In the genomic region with DNA sequence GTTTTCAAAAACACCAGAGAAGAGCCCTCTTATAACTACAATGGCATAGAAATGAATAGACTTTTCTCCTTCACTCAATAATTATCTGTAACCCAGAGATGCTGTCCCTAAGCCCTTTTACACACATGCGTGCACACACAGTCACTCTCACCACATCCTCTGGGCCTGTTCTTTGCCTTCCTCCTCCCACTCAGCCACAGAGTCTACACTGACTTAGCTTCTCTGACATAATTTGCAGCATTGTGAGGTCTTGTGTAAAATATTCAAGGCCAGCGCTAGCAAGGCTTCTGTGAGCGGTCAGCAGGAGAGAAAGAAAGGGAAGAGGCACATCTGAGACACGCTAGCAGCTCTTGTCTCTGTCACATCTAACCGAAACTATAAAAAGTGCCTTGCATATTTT, we compare ENCODE assay signal across 12 mouse cellular contexts. TPM values are rescaled to one million over a fixed set of nuclear protein-coding genes. Genes with fewer than 3 reads are reported as not detected.
DNase-seq lines count a peak whose midpoint lies in the region; ATAC-seq lines count a peak whose summit lies in the region.
"Had no signal": no experiment of that assay in that cellular context is flagged by ENCODE, and none has a peak within 500 bp of the region (broad histone marks: within the 10 kb centered on the region; RNA-seq: fewer than 3 reads in every experiment).

No protein-coding gene starts in this region.

- H3K36me3 ChIP-seq in macrophage (ENCODE audit: inconsistent target): no peaks in the 10 kb centered on the region
- no peaks in the 10 kb centered on the region for H3K36me3 ChIP-seq in hindbrain, embryonic 14.5 days (replicated peaks; ENCODE audit: control insufficient read depth, insufficient read depth)
- H3K36me3 ChIP-seq: midbrain, embryonic 15.5 days had no signal

- H3K9ac ChIP-seq in hindbrain, embryonic 14.5 days: no peak overlapping the region
- H3K9ac ChIP-seq: midbrain, embryonic 15.5 days had no signal

- peak overlapping the region; percentile 54; the same call in 1 of the 2 replicates for H3K27ac ChIP-seq in brown adipose tissue, adult 24 weeks (replicated peaks; ENCODE audit: low read depth, low read length)
- peak overlapping the region; percentile 85 for H3K27ac ChIP-seq in macrophage
- no peak overlapping the region for H3K27ac ChIP-seq in hindbrain, embryonic 14.5 days
- H3K27ac ChIP-seq: kidney, postnatal 0 days; midbrain, embryonic 15.5 days had no signal

- no peaks in the 10 kb centered on the region for H3K9me3 ChIP-seq in hindbrain, embryonic 14.5 days (ENCODE audit: control insufficient read depth, low read length)
- H3K9me3 ChIP-seq: midbrain, embryonic 15.5 days had no signal

- H3K79me2 ChIP-seq in macrophage (ENCODE audit: inconsistent target): no peaks in the 10 kb centered on the region

- H3K4me1 ChIP-seq in brown adipose tissue, adult 24 weeks (ENCODE audit: control insufficient read depth, insufficient read depth, insufficient read length, low read length): peaks cover 8% of the 10 kb centered on the region
- H3K4me1 ChIP-seq in hindbrain, embryonic 14.5 days (replicated peaks; ENCODE audit: control insufficient read depth, insufficient read depth, low read length): no peaks in the 10 kb centered on the region
- H3K4me1 ChIP-seq: midbrain, embryonic 15.5 days had no signal

- ATAC-seq in hindbrain, embryonic 14.5 days (ENCODE audit: low FRiP score): no peak
- ATAC-seq: midbrain, embryonic 15.5 days had no signal

- H3K4me3 ChIP-seq in brown adipose tissue, adult 24 weeks (ENCODE audit: insufficient read depth, low read depth, low read length): no peak overlapping the region
- H3K4me3 ChIP-seq in macrophage (ENCODE audit: inconsistent target): no peak overlapping the region
- no peak overlapping the region for H3K4me3 ChIP-seq in hindbrain, embryonic 14.5 days (replicated peaks; ENCODE audit: low read length)
- H3K4me3 ChIP-seq: midbrain, embryonic 15.5 days had no signal

- DNase-seq in adrenal gland, adult 2 months: peak; percentile 55
- no peak for DNase-seq in adrenal gland, postnatal 25 days
- DNase-seq in B cell, adult 2 months: peak; percentile 47 to 53
- DNase-seq in hindbrain, embryonic 14.5 days (ENCODE audit: low spot score): no peak
- DNase-seq in ovary, adult 18-20 months (ENCODE audit: low spot score): no peak
- no peak for DNase-seq in lung, postnatal 10 days
- DNase-seq: heart, postnatal 14 days; right cerebral cortex, postnatal 4 days had no signal

- no peaks in the 10 kb centered on the region for H3K27me3 ChIP-seq in hindbrain, embryonic 14.5 days (ENCODE audit: control insufficient read depth, insufficient read depth, low read length)
- H3K27me3 ChIP-seq: midbrain, embryonic 15.5 days had no signal

- H3K4me2 ChIP-seq in hindbrain, embryonic 14.5 days (replicated peaks): no peak overlapping the region
- H3K4me2 ChIP-seq: midbrain, embryonic 15.5 days had no signal

- 8% methylated on average over 5 of the region's 5 CpGs for WGBS in macrophage (ENCODE audit: missing documents)
- 70% methylated on average over 5 of the region's 5 CpGs for WGBS in hindbrain, embryonic 14.5 days

RNA-seq across cellular contexts. Expression of gene Dok1, which starts 19.8 kb away (rescaled TPM):
- 10 to 100 TPM in 1 of 2 experiments, 1 to 10 TPM in 1; 7.5 to 13.5 TPM for total RNA-seq in adrenal gland, adult 2 months (2021)
- polyA plus RNA-seq in adrenal gland, adult 2 months (2012; rRNA removed): 7.9 and 11.7 TPM in 2 replicates
- total RNA-seq in adrenal gland, postnatal 25 days (2021): 10.1 and 15.9 TPM in 2 replicates
- polyA plus RNA-seq in brown adipose tissue, adult 24 weeks (2012; ENCODE audit: insufficient read depth, insufficient read length, missing spikeins): 1.3 and 1.5 TPM in 2 replicates
- 10 to 100 TPM in 22 of 26 experiments, 1 to 10 TPM in 4; 3.0 to 75.5 (median 33.8) TPM for total RNA-seq in macrophage (2018; cell fraction: chromatin; rRNA removed)
- total RNA-seq in macrophage (2018; cell fraction: cytosol; rRNA removed): 100 to 1,000 TPM in 5 of 26 experiments, 10 to 100 TPM in 21; 39.1 to 112 (median 71.5) TPM
- 100 to 1,000 TPM in 3 of 26 experiments, 10 to 100 TPM in 23; 15.4 to 138 (median 60.7) TPM for total RNA-seq in macrophage (2018; cell fraction: nucleus; rRNA removed)
- polyA plus RNA-seq in macrophage (2018): 30.0 to 70.8 TPM (median 64.9 TPM) in 3 replicates
- 1.2 and 2.2 TPM in 2 replicates for polyA plus RNA-seq in hindbrain, embryonic 14.5 days (2014; fragmentation: Nextera tagmentation; extraction: Ambion mirVana)

RNA-seq across cellular contexts. Expression of gene Loxl3, which starts 20.5 kb away (rescaled TPM):
- 1 to 10 TPM; 1.1 to 3.5 TPM for total RNA-seq in adrenal gland, adult 2 months (2021)
- polyA plus RNA-seq in adrenal gland, adult 2 months (2012; rRNA removed): 2.8 and 2.9 TPM in 2 replicates
- 2.3 and 2.5 TPM in 2 replicates for total RNA-seq in adrenal gland, postnatal 25 days (2021)
- polyA plus RNA-seq in brown adipose tissue, adult 24 weeks (2012; ENCODE audit: insufficient read depth, insufficient read length, missing spikeins): 0.63 and 1.6 TPM in 2 replicates
- 100 to 1,000 TPM in 5 of 26 experiments, 10 to 100 TPM in 18, 1 to 10 TPM in 3; 5.5 to 136 (median 38.4) TPM for total RNA-seq in macrophage (2018; cell fraction: chromatin; rRNA removed)
- total RNA-seq in macrophage (2018; cell fraction: cytosol; rRNA removed): 10 to 100 TPM in 9 of 26 experiments, 1 to 10 TPM in 17; 1.6 to 18.5 (median 5.9) TPM
- total RNA-seq in macrophage (2018; cell fraction: nucleus; rRNA removed): 10 to 100 TPM in 22 of 26 experiments, 1 to 10 TPM in 4; 4.2 to 87.4 (median 28.4) TPM
- polyA plus RNA-seq in macrophage (2018): 6.0 to 8.2 TPM (median 7.6 TPM) in 3 replicates
- polyA plus RNA-seq in hindbrain, embryonic 14.5 days (2014; fragmentation: Nextera tagmentation; extraction: Ambion mirVana): 3.5 and 4.9 TPM in 2 replicates

RNA-seq across cellular contexts. Expression of gene Aup1, which starts 40.9 kb away (rescaled TPM):
- 100 to 1,000 TPM; 174 to 228 TPM for total RNA-seq in adrenal gland, adult 2 months (2021)
- 1,190 and 1,486 TPM in 2 replicates for polyA plus RNA-seq in adrenal gland, adult 2 months (2012; rRNA removed)
- total RNA-seq in adrenal gland, postnatal 25 days (2021): 214 TPM in 2 replicates
- polyA plus RNA-seq in brown adipose tissue, adult 24 weeks (2012; ENCODE audit: insufficient read depth, insufficient read length, missing spikeins): 78.0 and 97.2 TPM in 2 replicates
- 100 to 1,000 TPM; 162 to 586 (median 393) TPM for total RNA-seq in macrophage (2018; cell fraction: chromatin; rRNA removed)
- total RNA-seq in macrophage (2018; cell fraction: cytosol; rRNA removed): 100 to 1,000 TPM; 226 to 433 (median 334) TPM
- 100 to 1,000 TPM; 176 to 503 (median 306) TPM for total RNA-seq in macrophage (2018; cell fraction: nucleus; rRNA removed)
- polyA plus RNA-seq in macrophage (2018): 192 to 272 TPM (median 246 TPM) in 3 replicates
- polyA plus RNA-seq in hindbrain, embryonic 14.5 days (2014; fragmentation: Nextera tagmentation; extraction: Ambion mirVana): 109 and 111 TPM in 2 replicates

RNA-seq across cellular contexts. Expression of gene Htra2, which starts 41.6 kb away (rescaled TPM):
- 10 to 100 TPM; 42.6 to 63.6 TPM for total RNA-seq in adrenal gland, adult 2 months (2021)
- 74.2 and 89.8 TPM in 2 replicates for polyA plus RNA-seq in adrenal gland, adult 2 months (2012; rRNA removed)
- 59.1 and 70.1 TPM in 2 replicates for total RNA-seq in adrenal gland, postnatal 25 days (2021)
- 42.8 and 48.9 TPM in 2 replicates for polyA plus RNA-seq in brown adipose tissue, adult 24 weeks (2012; ENCODE audit: insufficient read depth, insufficient read length, missing spikeins)
- total RNA-seq in macrophage (2018; cell fraction: chromatin; rRNA removed): 100 to 1,000 TPM in 18 of 26 experiments, 10 to 100 TPM in 8; 53.1 to 213 (median 134) TPM
- 10 to 100 TPM; 34.2 to 68.0 (median 50.8) TPM for total RNA-seq in macrophage (2018; cell fraction: cytosol; rRNA removed)
- total RNA-seq in macrophage (2018; cell fraction: nucleus; rRNA removed): 100 to 1,000 TPM in 16 of 26 experiments, 10 to 100 TPM in 10; 48.6 to 222 (median 110) TPM
- polyA plus RNA-seq in macrophage (2018): 33.7 to 84.6 TPM (median 58.6 TPM) in 3 replicates
- 40.4 and 42.9 TPM in 2 replicates for polyA plus RNA-seq in hindbrain, embryonic 14.5 days (2014; fragmentation: Nextera tagmentation; extraction: Ambion mirVana)

RNA-seq across cellular contexts. Expression of gene Dqx1, which starts 44.2 kb away (rescaled TPM):
- total RNA-seq in adrenal gland, adult 2 months (2021): 1 to 10 TPM; 2.1 to 2.5 TPM
- 2.6 and 2.7 TPM in 2 replicates for polyA plus RNA-seq in adrenal gland, adult 2 months (2012; rRNA removed)
- 4.0 and 4.4 TPM in 2 replicates for total RNA-seq in adrenal gland, postnatal 25 days (2021)
- polyA plus RNA-seq in brown adipose tissue, adult 24 weeks (2012; ENCODE audit: insufficient read depth, insufficient read length, missing spikeins): 0.79 TPM in 1 of 2 replicates, not detected in the other
- 10 to 100 TPM in 20 of 26 experiments, 1 to 10 TPM in 6; 5.4 to 16.1 (median 12.2) TPM for total RNA-seq in macrophage (2018; cell fraction: chromatin; rRNA removed)
- total RNA-seq in macrophage (2018; cell fraction: cytosol; rRNA removed): under 1 TPM; 0.04 to 0.55 (median 0.16) TPM
- 10 to 100 TPM in 1 of 26 experiments, 1 to 10 TPM in 25; 1.8 to 11.4 (median 6.1) TPM for total RNA-seq in macrophage (2018; cell fraction: nucleus; rRNA removed)
- polyA plus RNA-seq in macrophage (2018): 0.23 to 0.54 TPM (median 0.51 TPM) in 3 replicates
- 0.29 TPM in 2 replicates for polyA plus RNA-seq in hindbrain, embryonic 14.5 days (2014; fragmentation: Nextera tagmentation; extraction: Ambion mirVana)

Comparison
In these comparisons a context has a peak if more than half of its experiments do, and no peak if none do; other contexts are left out.
1. DNase-seq: peak in adrenal gland, adult 2 months (single experiment) and B cell, adult 2 months (2 of 2); none in adrenal gland, postnatal 25 days (single experiment), hindbrain, embryonic 14.5 days (single experiment), ovary, adult 18-20 months (single experiment) and lung, postnatal 10 days (single experiment).